14 mouse cellular contexts compared by ENCODE assay signal in genomic region chr6:43312961-43313656, GRCm38 (mm10). TPM values are rescaled to one million over a fixed set of nuclear protein-coding genes. Genes with fewer than 3 reads are reported as not detected.
A peak's percentile ranks its signal among the peaks of the same experiment; 100 is the strongest.
DNase-seq lines count a peak whose midpoint lies in the region; ATAC-seq lines count a peak whose summit lies in the region.
"Had no signal": no experiment of that assay in that cellular context is flagged by ENCODE, and none has a peak within 500 bp of the region (broad histone marks: within the 10 kb centered on the region; RNA-seq: fewer than 3 reads in every experiment).

No protein-coding gene starts in this region.

- no peak overlapping the region for H3K4me3 ChIP-seq in neural tube, embryonic 11.5 days (ENCODE audit: low read depth, low read length)
- H3K4me3 ChIP-seq in midbrain, embryonic 10.5 days, result no peak overlapping the region
- H3K4me3 ChIP-seq: embryonic facial prominence, embryonic 13.5 days had no signal

- no peaks in the 10 kb centered on the region for H3K9me3 ChIP-seq in neural tube, embryonic 11.5 days (ENCODE audit: control insufficient read depth, low read length)
- H3K9me3 ChIP-seq in midbrain, embryonic 10.5 days (replicated peaks), result no peaks in the 10 kb centered on the region
- H3K9me3 ChIP-seq: embryonic facial prominence, embryonic 13.5 days; G1E had no signal

- H3K4me2 ChIP-seq in neural tube, embryonic 11.5 days (ENCODE audit: low read depth), result no peak overlapping the region
- H3K4me2 ChIP-seq: embryonic facial prominence, embryonic 13.5 days had no signal

- intact Hi-C loops in heart, postnatal 14 days (cut with DNase I), result no loop called here

- DNase-seq in heart, adult 11 months, result peak; percentile 24
- no peak for DNase-seq in heart, postnatal 14 days
- DNase-seq in neural tube, embryonic 11.5 days (ENCODE audit: low spot score), result no peak
- no peak for DNase-seq in neural tube, embryonic 10.5 days (ENCODE audit: extremely low spot score, low spot score)
- DNase-seq in midbrain, embryonic 10.5 days (ENCODE audit: low spot score), result no peak
- DNase-seq in thymus, adult 18-20 months, result no peak
- no peak for DNase-seq in liver
- DNase-seq: cerebellum, adult 18-20 months had no signal

- H3K27me3 ChIP-seq in neural tube, embryonic 11.5 days (ENCODE audit: control insufficient read depth, insufficient read depth, low read length), result no peaks in the 10 kb centered on the region
- H3K27me3 ChIP-seq in midbrain, embryonic 10.5 days (ENCODE audit: low read depth, poor library complexity, severe bottlenecking), result no peaks in the 10 kb centered on the region
- H3K27me3 ChIP-seq: embryonic facial prominence, embryonic 13.5 days had no signal

- H3K36me3 ChIP-seq in neural tube, embryonic 11.5 days (ENCODE audit: control insufficient read depth, insufficient read depth, low read length), result no peaks in the 10 kb centered on the region
- no peaks in the 10 kb centered on the region for H3K36me3 ChIP-seq in midbrain, embryonic 10.5 days
- H3K36me3 ChIP-seq: embryonic facial prominence, embryonic 13.5 days; G1E had no signal

- H3K4me1 ChIP-seq in neural tube, embryonic 11.5 days (ENCODE audit: control insufficient read depth, insufficient read depth, low read length), result no peaks in the 10 kb centered on the region
- H3K4me1 ChIP-seq in midbrain, embryonic 10.5 days, result peaks cover 10% of the 10 kb centered on the region; the same call in 1 of the 2 replicates
- H3K4me1 ChIP-seq: embryonic facial prominence, embryonic 13.5 days had no signal

- H3K27ac ChIP-seq in neural tube, embryonic 11.5 days (ENCODE audit: low read depth, low read length), result no peak overlapping the region
- H3K27ac ChIP-seq in midbrain, embryonic 10.5 days (replicated peaks), result peak overlapping the region; percentile 52
- H3K27ac ChIP-seq: embryonic facial prominence, embryonic 13.5 days had no signal

- H3K9ac ChIP-seq in neural tube, embryonic 11.5 days (ENCODE audit: low read length), result no peak overlapping the region
- H3K9ac ChIP-seq: embryonic facial prominence, embryonic 13.5 days had no signal

- WGBS in neural tube, embryonic 11.5 days, result 70% methylated on average over 8 of the region's 8 CpGs
- 70% methylated on average over 8 of the region's 8 CpGs for WGBS in midbrain, embryonic 10.5 days

- ATAC-seq in neural tube, embryonic 11.5 days (ENCODE audit: insufficient read depth, low FRiP score, low TSS enrichment), result peak; percentile 42; the same call in 1 of the 2 replicates
- ATAC-seq in monocyte, adult 5-6 weeks (replicated peaks; ENCODE audit: insufficient number of reproducible peaks, low FRiP score, low TSS enrichment, poor library complexity, severe bottlenecking), result no peak

RNA-seq across cellular contexts. Expression of gene Nobox, which starts 3.8 kb away (rescaled TPM):
- not detected for total RNA-seq in heart, postnatal 14 days (2021)
- not detected in 2 replicates for polyA plus RNA-seq in neural tube, embryonic 11.5 days (2014; fragmentation: Nextera tagmentation; extraction: Ambion mirVana)
- not detected in 2 replicates for polyA plus RNA-seq in midbrain, embryonic 10.5 days (2016; fragmentation: Nextera tagmentation; extraction: Ambion mirVana)
- total RNA-seq in monocyte, adult 5-6 weeks (2017), result not detected in 3 replicates
- total RNA-seq: adrenal gland, adult 18-20 months; G1E; gastrocnemius, adult 8-10 months had no signal
- polyA plus RNA-seq: embryonic facial prominence, embryonic 13.5 days; large intestine, adult 2 months had no signal

RNA-seq across cellular contexts. Expression of gene Arhgef5, which starts 47.7 kb away (rescaled TPM):
- 10 to 100 TPM; 15.1 to 16.0 TPM for total RNA-seq in heart, postnatal 14 days (2021)
- polyA plus RNA-seq in neural tube, embryonic 11.5 days (2014; fragmentation: Nextera tagmentation; extraction: Ambion mirVana), result 2.6 and 3.0 TPM in 2 replicates
- 2.5 and 2.9 TPM in 2 replicates for polyA plus RNA-seq in midbrain, embryonic 10.5 days (2016; fragmentation: Nextera tagmentation; extraction: Ambion mirVana)
- total RNA-seq in monocyte, adult 5-6 weeks (2017), result 2.0 to 8.9 TPM (median 4.7 TPM) in 3 replicates
- polyA plus RNA-seq: G1E had no signal
